8 mouse cellular contexts compared by ENCODE assay signal in the genomic region with DNA sequence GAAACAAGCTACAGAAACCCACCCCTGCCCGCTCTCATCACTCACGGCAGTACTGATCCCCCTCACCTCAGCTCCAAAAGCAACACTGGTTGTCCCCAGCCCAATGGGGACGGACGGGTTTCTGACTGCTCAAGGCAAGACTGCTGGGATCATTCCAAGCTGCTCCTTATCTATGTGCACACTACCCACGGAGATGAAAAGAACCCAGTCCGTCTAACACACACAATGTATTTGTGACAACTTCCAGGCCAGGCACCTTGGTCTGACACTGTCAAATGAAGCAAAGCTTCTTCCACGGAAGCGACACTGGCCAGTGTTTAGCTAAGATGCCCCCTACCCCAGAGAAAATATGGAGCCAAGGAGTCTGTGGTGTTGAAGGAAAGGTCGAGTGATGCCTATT. TPM values are rescaled to one million over a fixed set of nuclear protein-coding genes. Genes with fewer than 3 reads are reported as not detected.
DNase-seq lines count a peak whose midpoint lies in the region; ATAC-seq and TF ChIP-seq lines count a peak whose summit lies in the region.

No protein-coding gene starts in this region.

- H3K4me3 ChIP-seq in erythroblast, embryonic 14.5 days (replicated peaks) = peak overlapping the region; percentile 93
- peak overlapping the region; percentile 100 for H3K4me3 ChIP-seq in E14TG2a.4 (replicated peaks; ENCODE audit: low read length)
- H3K4me3 ChIP-seq in forebrain, embryonic 15.5 days = peak overlapping the region; percentile 100
- peak overlapping the region; percentile 90 for H3K4me3 ChIP-seq in liver, embryonic 15.5 days (replicated peaks)

- WGBS in forebrain, embryonic 15.5 days = 26% methylated on average over 9 of the region's 9 CpGs
- WGBS in liver, embryonic 15.5 days (ENCODE audit: insufficient replicate concordance) = 42% methylated on average over 9 of the region's 9 CpGs

- H3K36me3 ChIP-seq in erythroblast, embryonic 14.5 days (ENCODE audit: control insufficient read depth) = peaks cover 45% of the 10 kb centered on the region
- H3K36me3 ChIP-seq in E14TG2a.4 (ENCODE audit: insufficient read depth, low read length) = peaks cover 54% of the 10 kb centered on the region
- peaks cover 30% of the 10 kb centered on the region for H3K36me3 ChIP-seq in forebrain, embryonic 15.5 days
- H3K36me3 ChIP-seq in liver, embryonic 15.5 days (replicated peaks) = peaks cover 33% of the 10 kb centered on the region

- ATAC-seq in erythroblast, adult 5-6 weeks (replicated peaks; ENCODE audit: low FRiP score, poor library complexity, severe bottlenecking) = no peak
- ATAC-seq in forebrain, embryonic 15.5 days (replicated peaks) = no peak
- no peak for ATAC-seq in liver, embryonic 15.5 days (ENCODE audit: insufficient read depth)

- H3K9me3 ChIP-seq in erythroblast, embryonic 14.5 days (ENCODE audit: control insufficient read depth, low read length) = no peaks in the 10 kb centered on the region
- no peaks in the 10 kb centered on the region for H3K9me3 ChIP-seq in E14TG2a.4 (ENCODE audit: low read length)
- H3K9me3 ChIP-seq in forebrain, embryonic 15.5 days = no peaks in the 10 kb centered on the region
- no peaks in the 10 kb centered on the region for H3K9me3 ChIP-seq in liver, embryonic 15.5 days (replicated peaks)

- peak overlapping the region; percentile 89 for H3K4me2 ChIP-seq in forebrain, embryonic 15.5 days (replicated peaks)
- H3K4me2 ChIP-seq in liver, embryonic 15.5 days = peak overlapping the region; percentile 98

- TF ChIP-seq CTCF in E14TG2a.4 (conservative IDR thresholded peaks at IDR 0.05; ENCODE audit: low read length) = no peak

- no peaks in the 10 kb centered on the region for H3K27me3 ChIP-seq in erythroblast, embryonic 14.5 days (ENCODE audit: control insufficient read depth)
- H3K27me3 ChIP-seq in E14TG2a.4 (ENCODE audit: insufficient read depth, low read length) = no peaks in the 10 kb centered on the region
- H3K27me3 ChIP-seq in forebrain, embryonic 15.5 days = no peaks in the 10 kb centered on the region
- no peaks in the 10 kb centered on the region for H3K27me3 ChIP-seq in liver, embryonic 15.5 days

- peak overlapping the region; percentile 94 for H3K9ac ChIP-seq in forebrain, embryonic 15.5 days (replicated peaks)
- 0 out of 2 replicates have a peak overlapping the region, but pooled peaks have one; percentile 16 for H3K9ac ChIP-seq in liver, embryonic 15.5 days

- H3K4me1 ChIP-seq in erythroblast, embryonic 14.5 days (ENCODE audit: control insufficient read depth) = peaks cover 40% of the 10 kb centered on the region
- peaks cover 54% of the 10 kb centered on the region for H3K4me1 ChIP-seq in E14TG2a.4 (replicated peaks; ENCODE audit: low read depth, low read length)
- H3K4me1 ChIP-seq in forebrain, embryonic 15.5 days = peaks cover 47% of the 10 kb centered on the region
- peaks cover 35% of the 10 kb centered on the region for H3K4me1 ChIP-seq in liver, embryonic 15.5 days (replicated peaks)

- peak overlapping the region; percentile 18; the same call in 1 of the 2 replicates for H3K27ac ChIP-seq in forebrain, embryonic 15.5 days (replicated peaks)
- no peak overlapping the region; the same call in 1 of the 2 replicates for H3K27ac ChIP-seq in liver, embryonic 15.5 days (replicated peaks)

- no peak for DNase-seq in frontal cortex, adult 2 months (ENCODE audit: extremely low spot score in 1 of 2, low spot score in 1 of 2)
- DNase-seq in urinary bladder, postnatal 14 days (ENCODE audit: low spot score) = no peak
- no peak for DNase-seq in kidney, postnatal 10 days

RNA-seq across cellular contexts. Expression of gene Dynll2, which starts 1.7 kb away (rescaled TPM):
- polyA plus RNA-seq in erythroblast, embryonic 14.5 days (2012) = 3.0 and 3.3 TPM in 2 replicates
- total RNA-seq in erythroblast, adult 5-6 weeks (2015; ENCODE audit: low replicate concordance) = 2.1 and 2.5 TPM in 2 replicates
- total RNA-seq in erythroblast, adult 5-6 weeks (2017; ENCODE audit: low replicate concordance) = 3.2 and 7.8 TPM in 2 replicates
- 38.5 and 39.3 TPM in 2 replicates for polyA plus RNA-seq in forebrain, embryonic 15.5 days (2015; fragmentation: Nextera tagmentation; extraction: Ambion mirVana)
- polyA plus RNA-seq in liver, embryonic 15.5 days (2015; fragmentation: Nextera tagmentation; extraction: Ambion mirVana) = 6.6 and 6.9 TPM in 2 replicates
- polyA plus RNA-seq in frontal cortex, adult 2 months (2012; rRNA removed) = 344 and 374 TPM in 2 replicates
